11 mouse cellular contexts compared by ENCODE assay signal in genomic region chr14:53545351-53545750, GRCm38 (mm10).
"Had no signal": no experiment of that assay in that cellular context is flagged by ENCODE, and none has a peak within 500 bp of the region (broad histone marks: within the 10 kb centered on the region; RNA-seq: fewer than 3 reads in every experiment).

No protein-coding gene starts in this region.

- H3K36me3 ChIP-seq: limb, embryonic 13.5 days; midbrain, embryonic 12.5 days; neural tube, embryonic 12.5 days; stomach, embryonic 15.5 days had no signal

- H3K9ac ChIP-seq: limb, embryonic 13.5 days; liver, embryonic 14.5 days; midbrain, embryonic 12.5 days; neural tube, embryonic 12.5 days; stomach, embryonic 15.5 days had no signal

- H3K27me3 ChIP-seq: limb, embryonic 13.5 days; midbrain, embryonic 12.5 days; neural tube, embryonic 12.5 days; stomach, embryonic 15.5 days had no signal

- H3K27ac ChIP-seq: layer of hippocampus, adult 2 months; limb, embryonic 13.5 days; liver, embryonic 14.5 days; midbrain, embryonic 12.5 days; neural tube, embryonic 12.5 days; stomach, embryonic 15.5 days had no signal

- DNase-seq: kidney, adult 18-20 months; kidney, postnatal 10 days; kidney, postnatal 4 days; lung, adult 18-20 months; spleen, adult 18-20 months had no signal

- H3K4me1 ChIP-seq: limb, embryonic 13.5 days; midbrain, embryonic 12.5 days; neural tube, embryonic 12.5 days; stomach, embryonic 15.5 days had no signal

- H3K4me2 ChIP-seq: limb, embryonic 13.5 days; midbrain, embryonic 12.5 days; neural tube, embryonic 12.5 days; stomach, embryonic 15.5 days had no signal

- H3K9me3 ChIP-seq: limb, embryonic 13.5 days; midbrain, embryonic 12.5 days; neural tube, embryonic 12.5 days; stomach, embryonic 15.5 days had no signal

- H3K4me3 ChIP-seq: layer of hippocampus, adult 2 months; limb, embryonic 13.5 days; midbrain, embryonic 12.5 days; neural tube, embryonic 12.5 days; stomach, embryonic 15.5 days had no signal
